Mouse (Mus musculus) layer of hippocampus, adult 8-10 months (tissue): Measurements from ENCODE around the gene Nt5e. TPM values are rescaled to one million over a fixed set of nuclear protein-coding genes. Genes with fewer than 3 reads are reported as not detected.

Source experiments
- DNase-seq, 2 experiments: peaks; one replicate each; pipeline ENCODE4 v3.0.0; 2022; ENCODE audit warnings: low spot score in 2 of 2
- total RNA-seq, 4 experiments: library from RNA; stranded (reverse); gene quantifications; 2 replicates each; pipeline ENCODE4 v1.2.4; 2022

Gene Nt5e
- total RNA-seq, 4 experiments from 2014 or later: 2.5 to 4.1 (median 3.3) TPM

- DNase-seq: no peak
Measured at GRCm38 (mm10) chr9:88380542-88380941, 53.5 kb downstream of the Nt5e start.

- DNase-seq: no peak
Measured at GRCm38 (mm10) chr9:88388826-88389225, 61.8 kb downstream of the Nt5e start.

- peak in 1 of 2 experiments; percentile 33 for DNase-seq
Measured at GRCm38 (mm10) chr9:88394852-88395251, 67.9 kb downstream of the Nt5e start.

- no peak for DNase-seq
Measured at GRCm38 (mm10) chr9:88398461-88398860, 71.5 kb downstream of the Nt5e start.

- no peak for DNase-seq
Measured at GRCm38 (mm10) chr9:88404088-88404487, 77.1 kb downstream of the Nt5e start.

- no peak for DNase-seq
Measured at GRCm38 (mm10) chr9:88404515-88404914, 77.5 kb downstream of the Nt5e start.

GRCm38 (mm10) chr9:88409978-88410377, 83.0 kb downstream of the Nt5e start:
- no peak for DNase-seq

- no peak for DNase-seq
Measured at GRCm38 (mm10) chr9:88416752-88417151, 89.8 kb downstream of the Nt5e start.

Other genes starting within 250 kb of the Nt5e start
- gene Snx14, start 111.8 kb downstream of the Nt5e start, total RNA-seq: 10 to 100 TPM; 46.5 to 59.8 (median 53.9) TPM
- 1 to 10 TPM in 1 of 4 experiments, under 1 TPM in 1, not detected in 2; 0.94 to 2.6 TPM for gene Gm20537, start 129.4 kb downstream of the Nt5e start, total RNA-seq
- 10 to 100 TPM; 61.8 to 67.7 (median 63.0) TPM for gene Syncrip, start 155.4 kb downstream of the Nt5e start, total RNA-seq
- 10 to 100 TPM; 19.5 to 29.3 (median 24.7) TPM for gene Zfp949, start 220.8 kb downstream of the Nt5e start, total RNA-seq